Mouse (Mus musculus) left cerebral cortex, adult 9 months (tissue): ENCODE data around the gene Anapc15-ps.

ENCODE experiments used
- DNase-seq, 2 experiments: peaks; one replicate each; pipeline ENCODE4 v3.0.0; 2022; ENCODE audit warnings: low spot score in 2 of 2

The Anapc15-ps gene

GRCm38 (mm10) chr10:95669872-95670271 lies 3.4 kb downstream of the Anapc15-ps start:
- no peak for DNase-seq

DNA sequence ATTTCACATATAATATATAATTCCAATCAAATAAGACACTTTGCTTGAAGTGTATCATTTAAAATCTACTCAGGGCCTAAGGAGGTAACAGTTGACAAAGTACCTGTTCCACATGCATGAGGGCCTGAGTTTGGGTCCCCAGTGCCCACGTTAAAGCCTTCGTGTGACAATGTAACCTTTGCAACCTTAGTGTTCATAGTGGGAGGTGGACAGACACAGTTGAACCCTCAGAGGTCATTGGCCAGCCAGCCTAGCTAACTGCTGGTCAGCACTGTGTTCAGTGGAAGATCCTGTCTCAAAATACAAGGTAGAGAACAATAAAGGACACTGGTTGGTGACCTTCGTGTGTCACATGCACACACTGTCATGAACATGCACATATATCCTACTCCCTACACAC lies 4.2 kb downstream of the Anapc15-ps start:
- DNase-seq, result no peak

DNA sequence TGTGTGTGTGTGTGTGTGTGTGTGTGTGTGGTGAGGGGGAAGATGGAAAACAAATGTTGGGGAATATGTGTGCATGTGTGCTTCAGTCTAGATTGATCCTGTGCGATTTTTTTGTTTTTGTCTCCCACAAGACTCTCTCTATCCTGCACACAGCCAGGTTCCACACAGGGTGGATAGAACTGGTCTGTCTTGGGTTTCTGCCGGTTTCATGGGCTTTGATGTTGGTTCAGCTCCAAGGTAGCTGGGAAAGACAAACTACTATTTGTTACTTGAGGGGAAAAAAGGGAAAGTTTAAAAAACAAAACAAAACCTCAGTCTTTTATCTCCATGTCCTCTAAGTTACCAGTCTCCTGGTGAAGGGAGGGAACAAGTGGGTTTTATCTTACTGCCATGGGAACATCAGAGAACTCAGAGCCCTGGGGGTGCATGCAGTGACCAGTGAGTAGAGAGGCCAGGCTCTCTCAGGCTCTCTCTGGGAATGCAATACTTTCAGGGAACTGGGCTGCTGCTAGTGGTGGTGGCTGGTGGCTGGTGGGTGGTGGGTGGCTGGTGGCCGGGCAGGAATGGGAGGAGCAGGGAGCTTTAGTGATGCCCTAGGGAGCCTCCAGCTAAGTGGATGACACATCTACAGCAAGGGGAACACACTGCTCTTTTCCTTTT lies 5.8 kb downstream of the Anapc15-ps start:
- DNase-seq, result no peak

GRCm38 (mm10) chr10:95666791-95667190 lies 6.5 kb downstream of the Anapc15-ps start:
- DNase-seq, result no peak

- DNase-seq, result no peak
Measured at GRCm38 (mm10) chr10:95665426-95665990, 7.7 kb downstream of the Anapc15-ps start.

- DNase-seq, result no peak
Measured at GRCm38 (mm10) chr10:95664613-95665012, 8.6 kb downstream of the Anapc15-ps start.

- DNase-seq, result no peak
Measured at GRCm38 (mm10) chr10:95660356-95660755, 12.9 kb downstream of the Anapc15-ps start.

DNA sequence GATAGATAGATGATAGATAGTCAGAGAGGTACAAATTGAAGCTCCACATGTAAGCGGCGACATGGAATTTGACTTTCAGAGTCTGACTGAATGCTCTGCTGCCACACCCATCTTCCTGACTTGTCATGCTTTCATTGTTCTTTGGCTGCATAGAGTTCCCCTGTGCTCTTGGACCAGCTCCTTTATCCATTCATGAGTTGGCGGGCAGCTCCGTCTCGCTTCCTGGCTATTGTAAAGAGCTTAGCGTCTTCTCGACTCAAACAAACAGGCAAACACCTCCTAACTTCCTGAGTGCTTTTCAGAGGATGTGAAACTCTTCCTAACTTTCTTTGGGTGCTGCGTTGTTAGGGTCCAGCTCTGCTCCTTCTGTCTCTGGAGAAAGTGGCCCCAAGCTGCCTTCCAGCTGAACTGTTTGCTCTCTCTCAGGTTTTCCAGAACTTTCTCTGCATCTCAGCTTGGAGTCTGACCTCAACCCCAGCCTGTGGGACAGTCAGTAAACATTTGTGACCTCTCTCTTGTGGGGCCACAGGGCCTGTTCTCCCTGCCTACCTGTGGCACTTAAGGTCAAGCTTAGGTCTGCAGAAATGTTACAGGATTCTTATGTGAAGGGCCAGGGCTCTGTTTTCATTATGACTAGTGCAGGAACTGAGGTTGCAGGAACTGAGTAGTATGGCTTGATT lies 13.6 kb downstream of the Anapc15-ps start:
- no peak for DNase-seq

GRCm38 (mm10) chr10:95658836-95659343 lies 14.4 kb downstream of the Anapc15-ps start:
- no peak for DNase-seq

- no peak for DNase-seq
Measured at GRCm38 (mm10) chr10:95656236-95657225, 16.7 kb downstream of the Anapc15-ps start.

GRCm38 (mm10) chr10:95652131-95652530 lies 21.1 kb downstream of the Anapc15-ps start:
- DNase-seq, result no peak

- no peak for DNase-seq
Measured at GRCm38 (mm10) chr10:95648326-95648888, 24.8 kb downstream of the Anapc15-ps start.

- no peak for DNase-seq
Measured at GRCm38 (mm10) chr10:95647128-95647527, 26.1 kb downstream of the Anapc15-ps start.

DNA sequence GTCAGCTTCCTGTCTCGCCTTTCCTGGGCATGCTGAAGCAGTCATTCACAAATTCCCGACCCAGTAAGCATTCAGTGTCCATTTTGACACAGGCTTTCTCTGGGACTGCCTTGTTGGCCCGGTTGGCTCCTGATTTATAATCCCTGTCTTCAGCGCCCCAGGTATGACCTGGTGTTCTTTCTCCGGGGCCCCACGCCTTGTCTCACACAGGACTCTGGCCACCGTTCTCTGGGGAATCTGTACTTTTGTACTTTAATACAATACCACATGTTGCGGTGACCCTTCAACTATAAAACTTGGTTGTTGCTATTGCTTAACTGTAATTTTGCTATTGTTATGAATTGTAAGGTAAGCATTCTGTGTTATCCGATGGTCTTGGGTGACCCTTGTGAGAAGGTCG lies 26.7 kb downstream of the Anapc15-ps start:
- no peak for DNase-seq

DNA sequence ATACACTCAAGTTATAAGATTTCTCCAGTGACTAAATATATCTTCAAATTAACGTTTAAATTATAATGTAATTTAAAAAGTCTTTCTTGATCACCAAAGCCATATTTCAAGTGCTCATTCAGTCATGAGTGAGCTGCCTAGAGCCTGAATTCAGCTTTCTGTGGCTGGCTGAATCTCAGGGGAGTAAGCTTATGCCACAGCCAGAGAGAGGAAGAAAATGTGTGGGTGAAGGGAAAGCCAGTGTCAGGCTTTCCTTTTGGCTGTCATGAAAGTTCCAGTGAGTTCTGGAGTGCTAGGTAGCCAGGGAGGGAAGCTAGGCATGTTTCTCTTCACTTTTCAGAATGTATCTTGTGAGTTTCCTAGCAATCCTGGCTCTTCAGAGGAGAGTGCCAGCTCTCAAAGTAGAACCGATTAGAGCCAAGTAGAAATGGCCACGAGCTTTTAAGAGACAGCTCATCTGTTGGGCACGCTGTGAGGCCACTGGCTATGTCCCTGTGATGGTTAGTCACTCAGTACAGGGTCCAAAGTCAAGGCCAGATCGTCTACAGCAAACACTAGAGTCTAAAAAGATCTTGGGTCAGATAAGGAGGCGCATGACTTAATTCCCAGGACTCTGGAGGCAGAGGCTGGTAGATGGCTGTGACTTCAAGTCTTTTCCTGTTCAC lies 29.4 kb downstream of the Anapc15-ps start:
- no peak for DNase-seq

GRCm38 (mm10) chr10:95643042-95643441 lies 30.2 kb downstream of the Anapc15-ps start:
- no peak for DNase-seq

- DNase-seq, result no peak
Measured at GRCm38 (mm10) chr10:95641335-95641734, 31.9 kb downstream of the Anapc15-ps start.

DNA sequence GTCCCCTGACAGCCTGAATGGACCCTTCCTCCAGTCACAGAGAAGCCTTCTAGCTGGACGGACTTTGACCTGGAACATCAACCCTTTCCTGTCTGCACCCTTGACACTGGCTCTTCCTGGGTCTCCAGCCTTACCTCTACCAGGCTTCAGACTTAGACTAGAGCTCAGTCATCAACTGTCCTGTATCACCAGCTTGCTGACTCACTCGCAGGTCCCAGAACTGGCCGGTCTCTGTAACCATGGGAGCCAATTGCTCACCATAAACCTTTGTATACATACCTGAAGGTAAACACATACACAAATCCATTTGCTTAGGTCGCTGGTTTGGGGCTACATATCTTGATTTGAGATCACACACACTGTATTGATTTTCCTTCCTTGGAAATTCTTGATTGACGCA lies 33.8 kb downstream of the Anapc15-ps start:
- no peak for DNase-seq

DNA sequence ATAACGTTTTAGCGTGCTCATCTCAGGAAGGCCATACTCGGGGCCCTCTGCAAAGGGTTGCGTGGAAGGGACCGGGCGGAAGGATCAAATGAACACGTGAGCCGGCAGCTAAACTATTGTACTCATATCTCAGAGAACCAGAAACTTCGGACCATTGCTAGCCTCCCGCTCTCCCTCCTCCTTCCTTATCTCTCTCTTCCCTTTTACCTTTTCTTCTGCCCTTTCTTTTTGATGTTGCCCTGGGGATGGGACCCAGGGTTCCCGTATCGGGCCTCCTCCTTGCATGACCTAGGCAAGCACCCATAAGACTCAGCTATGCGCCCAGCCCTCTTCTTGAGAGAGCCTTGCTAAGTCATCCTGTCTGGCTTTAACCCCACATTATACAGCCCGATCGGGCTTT lies 38.5 kb downstream of the Anapc15-ps start:
- DNase-seq, result no peak

- DNase-seq, result no peak
Measured at GRCm38 (mm10) chr10:95634261-95634660, 39.0 kb downstream of the Anapc15-ps start.

DNA sequence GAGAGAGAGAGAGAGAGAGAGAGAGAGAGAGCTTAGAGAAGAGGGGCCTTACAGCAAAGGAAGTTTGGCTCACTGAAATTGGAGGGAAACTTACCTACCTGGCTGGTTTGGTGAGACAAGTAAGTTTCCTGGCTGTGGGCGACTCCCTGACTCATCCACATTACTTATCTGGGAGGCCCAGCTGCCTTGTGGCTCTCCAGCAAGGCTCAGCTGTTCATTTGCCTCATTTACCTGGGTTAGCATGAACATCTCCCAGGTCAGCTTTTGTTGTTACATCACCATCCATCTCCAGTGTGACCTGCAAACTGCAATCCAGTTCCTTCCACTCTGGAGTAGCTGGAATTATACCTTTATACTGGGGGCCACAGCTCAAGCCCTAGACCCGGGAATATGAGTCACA lies 41.7 kb downstream of the Anapc15-ps start:
- no peak for DNase-seq
